Mouse (Mus musculus): ENCODE measurements at regions not wholly inside any gene's neighbourhood (a gene's known extent, or its start where the extent isn't known, plus 50 kb on each side); places are given as distances from the start of the nearest gene placed in this dataset.

DNA sequence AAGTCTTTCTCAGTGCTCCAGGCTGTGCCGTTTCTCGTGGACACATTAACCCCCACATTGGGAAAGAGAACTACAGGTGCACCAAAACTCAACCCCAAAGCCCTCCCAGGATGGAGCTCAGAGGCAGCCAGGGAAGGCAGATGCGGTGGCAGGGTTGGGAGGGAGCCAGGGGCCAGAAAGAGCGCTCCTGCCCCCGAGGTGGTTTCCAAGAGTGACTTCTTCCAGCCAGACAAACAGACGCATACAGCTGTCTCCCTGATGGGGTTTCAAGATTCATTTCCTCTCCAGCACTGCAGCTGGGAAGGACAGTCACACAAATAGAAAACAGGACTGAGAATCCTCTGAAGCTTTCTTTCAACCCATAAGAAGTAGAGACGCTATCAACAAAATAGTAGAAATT, 303.5 kb downstream of the Tns1 start:
- no peak for TF ChIP-seq MYOG (IDR thresholded peaks at IDR 0.05; ENCODE audit: control insufficient read depth, extremely low read depth, insufficient read length)
- TF ChIP-seq USF1 (IDR thresholded peaks at IDR 0.05; ENCODE audit: low read depth), result no peak
- TF ChIP-seq CTCF (IDR thresholded peaks at IDR 0.05; ENCODE audit: control insufficient read depth, insufficient read depth, insufficient read length), result no peak
- no peak for TF ChIP-seq CEBPB (IDR thresholded peaks at IDR 0.05; ENCODE audit: low read depth)
- no peak for TF ChIP-seq MAX (IDR thresholded peaks at IDR 0.05)
- no peak for TF ChIP-seq FOSL1 (IDR thresholded peaks at IDR 0.05; ENCODE audit: insufficient read depth, low read length, poor library complexity, severe bottlenecking)

Measured in C2C12 (cell line).